Mouse (Mus musculus) urinary bladder, postnatal 4 days (tissue): ENCODE data around the gene Adgrv1.

Source experiments
- DNase-seq, 2 experiments: peaks; one replicate each; pipeline ENCODE4 v3.0.0; 2021 to 2022; ENCODE audit warnings: low spot score in 2 of 2

Gene Adgrv1

GRCm38 (mm10) chr13:81051448-81051847, 581.5 kb downstream of the Adgrv1 start:
- DNase-seq = no peak

- no peak for DNase-seq
Observed at GRCm38 (mm10) chr13:81050911-81051310, 582.0 kb downstream of the Adgrv1 start.

GRCm38 (mm10) chr13:81045345-81045744, 587.6 kb downstream of the Adgrv1 start:
- DNase-seq = no peak
